Mouse (Mus musculus): ENCODE data around the gene Trappc4.

- TF ChIP-seq TAL1 (IDR thresholded peaks at IDR 0.05; ENCODE audit: low read length) (no peak), GATA1 (IDR thresholded peaks at IDR 0.05; ENCODE audit: low read length) (no peak)
Measured at GRCm38 (mm10) chr9:44406906-44407751, at the start of gene Trappc4, which contains the start of gene Rps25.

Data from erythroblast, embryonic 14.5 days (primary cell).